Mouse (Mus musculus): ENCODE measurements around the gene Slc17a7. TPM values are rescaled to one million over a fixed set of nuclear protein-coding genes. Genes with fewer than 3 reads are reported as not detected.
A peak's percentile ranks its signal among the peaks of the same experiment; 100 is the strongest.

Slc17a7 gene
- total RNA-seq, 2 experiments from 2014 or later: 0.17 TPM; not detected in 1

- no peak for ATAC-seq (replicated peaks; ENCODE audit: poor library complexity, severe bottlenecking)
These were observed 33.8 kb upstream of the Slc17a7 start for GRCm38 (mm10) chr7:45129776-45130512.

GRCm38 (mm10) chr7:45131850-45132249 is 31.9 kb upstream of the Slc17a7 start:
- no peak for ATAC-seq (replicated peaks; ENCODE audit: poor library complexity, severe bottlenecking)

- ATAC-seq (replicated peaks; ENCODE audit: poor library complexity, severe bottlenecking): no peak
These were observed 30.1 kb upstream of the Slc17a7 start for GRCm38 (mm10) chr7:45133446-45134159.

- ATAC-seq (replicated peaks; ENCODE audit: poor library complexity, severe bottlenecking): peak; percentile 38
These were observed 29.2 kb upstream of the Slc17a7 start for GRCm38 (mm10) chr7:45134544-45135026.

GRCm38 (mm10) chr7:45135370-45135769 is 28.4 kb upstream of the Slc17a7 start:
- no peak for ATAC-seq (replicated peaks; ENCODE audit: poor library complexity, severe bottlenecking)

DNA sequence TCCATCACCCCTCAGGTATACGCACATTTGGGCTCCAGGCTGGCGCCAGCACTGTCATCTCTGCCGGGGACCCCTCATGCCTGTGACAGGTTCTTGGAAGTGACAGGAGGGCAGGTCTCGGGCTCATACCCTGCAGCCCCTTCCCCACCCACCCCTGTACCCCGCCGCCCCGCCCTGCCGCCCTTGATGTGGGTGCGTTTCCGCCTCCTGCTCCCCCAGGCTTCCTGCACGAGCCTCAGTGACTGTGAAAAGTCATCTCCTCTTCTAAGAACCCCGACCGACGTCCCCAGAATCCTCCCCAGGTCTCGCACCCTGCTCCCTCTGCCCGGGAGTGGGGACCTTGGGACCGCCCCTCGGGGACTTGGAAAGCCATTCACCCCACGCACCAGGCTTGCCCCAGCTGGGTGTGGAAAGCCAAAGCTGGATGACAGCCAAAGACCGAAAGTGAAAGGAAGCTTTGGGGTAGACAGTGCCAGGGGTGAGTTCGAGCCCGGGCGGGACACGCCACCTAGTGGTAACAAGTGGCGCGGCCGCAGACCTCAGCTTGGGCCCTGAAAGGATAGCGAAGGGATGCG is 27.7 kb upstream of the Slc17a7 start, which contains the start of the genes Gm45713 and Flt3l:
Gene Gm45713 (minus strand): TSS at position 239 of the 575 bp plus-strand sequence.
Gene Flt3l (minus strand): TSS at position 440 of the 575 bp plus-strand sequence.
- peak; percentile 80 for ATAC-seq (replicated peaks; ENCODE audit: poor library complexity, severe bottlenecking)

DNA sequence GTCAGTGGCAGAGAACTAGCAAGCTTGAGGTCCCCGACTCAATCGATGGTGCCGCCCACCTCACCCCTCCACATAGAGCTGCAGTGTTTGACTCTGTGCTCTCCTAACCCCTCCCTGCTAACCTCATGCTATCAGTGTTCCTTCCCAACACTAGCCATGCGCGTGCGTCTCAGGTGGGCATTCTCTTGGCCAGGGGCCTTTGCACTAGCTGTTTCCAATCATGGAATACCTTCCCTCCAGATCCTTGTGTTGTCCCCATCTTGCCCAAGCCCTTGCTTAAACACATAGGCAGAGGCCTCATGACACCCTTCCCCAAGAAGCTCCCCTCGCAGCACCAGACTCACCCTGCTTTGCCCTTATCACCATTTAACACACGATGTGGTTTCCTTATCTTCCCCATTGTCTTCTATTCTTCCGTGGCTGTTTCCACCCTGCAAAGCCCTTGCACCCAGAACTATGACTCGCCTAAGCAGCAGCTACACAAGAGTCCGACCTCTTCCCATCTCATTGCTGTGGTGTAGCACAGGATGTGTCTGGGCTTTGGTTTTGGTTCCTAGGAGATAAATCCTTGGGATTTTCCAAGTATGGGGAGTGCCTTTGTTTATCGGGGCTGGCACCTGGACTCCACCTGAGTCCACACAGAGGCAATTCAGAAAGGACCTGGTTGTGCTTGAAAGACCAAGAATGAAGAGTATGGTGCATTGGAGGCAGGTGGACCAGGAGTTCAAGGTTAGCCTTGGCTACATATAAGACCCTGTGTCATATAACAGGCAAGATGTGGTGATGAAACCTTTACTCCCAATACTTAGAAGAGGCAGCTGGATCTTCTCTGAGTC is 26.4 kb upstream of the Slc17a7 start:
- peak; percentile 26 for ATAC-seq (replicated peaks; ENCODE audit: poor library complexity, severe bottlenecking)

GRCm38 (mm10) chr7:45138403-45138802 is 25.3 kb upstream of the Slc17a7 start:
- no peak for ATAC-seq (replicated peaks; ENCODE audit: poor library complexity, severe bottlenecking)

- ATAC-seq (replicated peaks; ENCODE audit: poor library complexity, severe bottlenecking): no peak
These were observed 23.6 kb upstream of the Slc17a7 start for GRCm38 (mm10) chr7:45139904-45140723.

- no peak for ATAC-seq (replicated peaks; ENCODE audit: poor library complexity, severe bottlenecking)
These were observed 22.4 kb upstream of the Slc17a7 start for GRCm38 (mm10) chr7:45141319-45141718.

GRCm38 (mm10) chr7:45141914-45142313 is 21.8 kb upstream of the Slc17a7 start:
- no peak for ATAC-seq (replicated peaks; ENCODE audit: poor library complexity, severe bottlenecking)

- ATAC-seq (replicated peaks; ENCODE audit: poor library complexity, severe bottlenecking): no peak
These were observed 19.2 kb upstream of the Slc17a7 start for GRCm38 (mm10) chr7:45144368-45145174.

DNA sequence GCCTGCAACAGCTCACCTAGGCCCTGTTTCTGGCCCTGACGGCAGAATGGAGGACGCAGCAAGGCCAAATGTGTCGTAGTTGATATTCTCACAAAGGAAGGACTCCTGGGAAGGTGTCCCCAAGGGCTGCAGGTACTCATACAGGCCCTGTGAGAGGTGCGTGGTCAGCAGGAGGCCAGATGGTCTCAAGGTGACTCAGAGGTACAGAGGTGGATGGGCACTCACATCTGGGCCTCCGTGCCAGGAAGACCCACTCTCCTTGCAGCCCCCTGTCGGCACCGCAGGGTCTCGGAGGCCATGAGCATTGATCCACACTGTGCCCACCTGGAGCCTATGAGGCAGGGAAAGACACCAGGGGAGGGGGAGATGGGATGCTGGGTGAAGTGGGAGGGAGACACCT is 18.3 kb upstream of the Slc17a7 start:
- ATAC-seq (replicated peaks; ENCODE audit: poor library complexity, severe bottlenecking): no peak

- no peak for ATAC-seq (replicated peaks; ENCODE audit: poor library complexity, severe bottlenecking)
These were observed 16.5 kb upstream of the Slc17a7 start for GRCm38 (mm10) chr7:45147267-45147666.

GRCm38 (mm10) chr7:45147899-45148298 is 15.8 kb upstream of the Slc17a7 start:
- ATAC-seq (replicated peaks; ENCODE audit: poor library complexity, severe bottlenecking): no peak

DNA sequence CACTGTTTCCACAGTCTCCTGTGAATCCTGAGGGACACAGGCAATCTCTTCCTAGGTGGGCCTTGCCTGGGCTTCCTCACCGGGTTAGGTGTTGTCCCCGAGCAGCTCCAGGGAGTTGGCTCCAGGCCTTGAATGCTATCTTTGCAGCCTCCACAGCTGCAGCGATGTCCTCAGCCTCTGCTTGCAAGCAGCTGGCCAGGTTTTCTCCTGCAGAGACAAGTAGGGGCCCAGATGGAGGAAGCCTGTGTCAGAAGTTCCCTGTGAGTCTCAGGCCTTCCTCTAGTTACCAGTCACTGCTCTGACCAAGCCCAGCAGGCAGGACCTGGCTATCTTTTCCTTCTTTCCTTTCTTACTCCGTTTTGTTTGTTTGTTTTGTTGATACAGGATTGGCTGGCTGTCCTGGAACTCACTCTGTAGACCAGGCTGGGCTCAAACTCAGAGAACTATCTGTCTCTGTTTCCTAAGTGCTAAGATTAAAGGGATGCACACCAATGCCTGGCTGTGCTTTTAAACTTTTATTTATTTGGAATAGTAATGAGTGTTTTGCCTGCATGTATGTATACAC is 15.1 kb upstream of the Slc17a7 start:
- ATAC-seq (replicated peaks; ENCODE audit: poor library complexity, severe bottlenecking): no peak

- ATAC-seq (replicated peaks; ENCODE audit: poor library complexity, severe bottlenecking): no peak
These were observed 14.2 kb upstream of the Slc17a7 start for GRCm38 (mm10) chr7:45149545-45149944.

DNA sequence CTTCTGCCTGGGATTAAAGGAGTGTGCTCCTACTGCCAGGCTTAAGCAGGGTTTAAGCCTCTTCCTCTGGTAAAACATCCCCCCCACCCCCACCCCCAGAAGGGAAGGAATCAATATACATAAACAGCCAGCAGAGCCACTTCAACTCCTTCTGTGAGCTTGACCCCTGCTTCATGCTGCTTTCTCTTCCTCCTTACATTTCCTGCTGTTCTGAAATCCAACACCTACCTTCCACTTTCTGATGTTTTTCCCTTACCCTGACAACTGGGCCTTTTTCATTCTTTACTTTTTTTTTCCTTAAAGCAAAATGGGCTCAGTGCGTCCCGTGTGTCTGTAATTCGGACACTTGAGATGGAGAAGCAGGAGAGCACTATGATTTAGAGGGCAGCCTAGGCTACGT is 13.4 kb upstream of the Slc17a7 start:
- 0 out of 2 replicates have a peak, but pooled peaks have one; percentile 17 for ATAC-seq (replicated peaks; ENCODE audit: poor library complexity, severe bottlenecking)

Data from granulocyte monocyte progenitor cell, adult 5-6 weeks (primary cell).